Mouse (Mus musculus): ENCODE measurements at regions not wholly inside any gene's neighbourhood (a gene's known extent, or its start where the extent isn't known, plus 50 kb on each side); places are given as distances from the start of the nearest gene placed in this dataset.

- in situ Hi-C loops (cut with MboI; ENCODE audit: low pct_unique_long_range_greater_than_20kb), result no loop called here
- peaks cover 3% of the 10 kb centered on the region for H3K27me3 ChIP-seq
- TF ChIP-seq CTCF (IDR thresholded peaks at IDR 0.05), result no peak
- DNase-seq (ENCODE audit: low read depth, low spot score), result no peak
- CTCF ChIA-PET, result no interaction called here
- POLR2A ChIA-PET, result no interaction called here
- no peak for ATAC-seq
Measured at GRCm38 (mm10) chr12:7739352-7739994, 238.0 kb upstream of the Apob start.

DNA sequence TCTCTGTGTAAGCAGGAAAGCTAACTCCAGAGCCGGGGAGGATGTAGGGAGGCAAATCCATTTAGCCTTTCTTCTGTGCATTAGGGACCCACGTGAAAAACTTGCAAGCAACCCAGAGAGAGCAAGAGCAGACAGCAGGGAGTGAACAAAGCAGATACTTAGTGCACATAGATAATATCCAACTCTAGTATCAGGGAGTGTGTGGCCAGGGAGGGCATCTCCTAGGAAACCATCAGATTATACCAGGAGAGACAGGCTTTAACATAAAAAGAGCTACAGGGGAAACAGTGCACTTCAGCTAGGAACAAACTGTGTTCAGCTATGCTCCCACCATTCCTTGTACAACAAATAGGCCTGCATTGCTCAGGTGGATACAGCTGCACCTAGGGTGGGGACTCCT lies 230.7 kb upstream of the Apob start:
- TF ChIP-seq CTCF (IDR thresholded peaks at IDR 0.05), result no peak
- peaks cover 3% of the 10 kb centered on the region for H3K27me3 ChIP-seq
- no peak for DNase-seq (ENCODE audit: low read depth, low spot score)
- ChIA-PET CTCF (no interaction called here), POLR2A (no interaction called here)
- no peak for ATAC-seq
- in situ Hi-C loops (cut with MboI; ENCODE audit: low pct_unique_long_range_greater_than_20kb), result no loop called here

DNA sequence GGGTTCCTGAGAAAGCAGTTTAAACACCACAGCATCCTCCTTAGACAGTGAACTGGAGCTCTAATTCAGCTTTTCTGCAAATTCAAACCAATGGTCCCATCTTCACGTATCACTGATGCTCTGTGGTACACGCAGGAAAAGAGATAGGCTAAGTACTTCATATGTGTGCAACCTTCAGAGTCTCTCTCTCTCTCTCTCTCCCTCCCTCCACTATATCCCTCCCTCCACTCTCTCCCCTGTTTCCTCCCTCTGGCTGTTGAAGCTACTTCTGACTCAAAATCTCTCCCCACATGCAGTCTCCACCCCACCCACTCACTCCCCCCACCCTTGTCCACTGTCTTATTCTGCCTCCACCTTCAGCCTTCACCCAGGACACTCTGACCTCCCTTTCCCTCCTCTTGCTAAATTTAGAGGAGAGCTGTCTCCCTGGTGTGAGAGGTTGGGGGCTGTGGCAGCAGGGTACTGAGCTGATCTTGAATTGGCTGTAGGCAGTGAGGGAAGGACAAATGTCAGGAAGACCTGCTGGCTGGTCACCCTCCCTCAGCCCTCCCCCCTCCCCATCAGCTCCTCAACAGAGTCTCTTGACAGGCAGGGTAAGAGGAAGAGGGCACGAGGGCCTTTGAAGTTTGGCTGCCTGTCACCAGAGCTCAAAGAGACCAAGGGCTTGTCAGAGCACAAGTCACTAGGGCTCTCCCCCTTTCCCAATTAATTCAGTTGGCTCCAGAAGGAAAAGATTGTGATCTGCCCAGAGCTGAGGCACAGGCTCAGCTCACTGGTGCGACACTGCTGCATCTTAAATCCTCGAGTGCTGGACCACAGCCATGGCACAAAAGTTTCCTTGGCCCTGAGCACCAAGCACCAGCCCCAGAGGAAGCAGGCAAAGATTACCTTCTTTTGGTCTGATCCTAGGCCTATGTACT lies 227.9 kb upstream of the Apob start:
- H3K27me3 ChIP-seq, result peaks cover 3% of the 10 kb centered on the region
- TF ChIP-seq CTCF (IDR thresholded peaks at IDR 0.05), result no peak
- ChIA-PET CTCF (no interaction called here), POLR2A (no interaction called here)
- in situ Hi-C loops (cut with MboI; ENCODE audit: low pct_unique_long_range_greater_than_20kb), result no loop called here
- ATAC-seq, result no peak
- no peak for DNase-seq (ENCODE audit: low read depth, low spot score)

GRCm38 (mm10) chr12:7754861-7755260 lies 222.6 kb upstream of the Apob start:
- CTCF ChIA-PET, result interaction anchor here (1.5 kb wide), 1 partner anchor 23 kb away, joined by 4 read pairs; no protein-coding TSS in a partner anchor

DNA sequence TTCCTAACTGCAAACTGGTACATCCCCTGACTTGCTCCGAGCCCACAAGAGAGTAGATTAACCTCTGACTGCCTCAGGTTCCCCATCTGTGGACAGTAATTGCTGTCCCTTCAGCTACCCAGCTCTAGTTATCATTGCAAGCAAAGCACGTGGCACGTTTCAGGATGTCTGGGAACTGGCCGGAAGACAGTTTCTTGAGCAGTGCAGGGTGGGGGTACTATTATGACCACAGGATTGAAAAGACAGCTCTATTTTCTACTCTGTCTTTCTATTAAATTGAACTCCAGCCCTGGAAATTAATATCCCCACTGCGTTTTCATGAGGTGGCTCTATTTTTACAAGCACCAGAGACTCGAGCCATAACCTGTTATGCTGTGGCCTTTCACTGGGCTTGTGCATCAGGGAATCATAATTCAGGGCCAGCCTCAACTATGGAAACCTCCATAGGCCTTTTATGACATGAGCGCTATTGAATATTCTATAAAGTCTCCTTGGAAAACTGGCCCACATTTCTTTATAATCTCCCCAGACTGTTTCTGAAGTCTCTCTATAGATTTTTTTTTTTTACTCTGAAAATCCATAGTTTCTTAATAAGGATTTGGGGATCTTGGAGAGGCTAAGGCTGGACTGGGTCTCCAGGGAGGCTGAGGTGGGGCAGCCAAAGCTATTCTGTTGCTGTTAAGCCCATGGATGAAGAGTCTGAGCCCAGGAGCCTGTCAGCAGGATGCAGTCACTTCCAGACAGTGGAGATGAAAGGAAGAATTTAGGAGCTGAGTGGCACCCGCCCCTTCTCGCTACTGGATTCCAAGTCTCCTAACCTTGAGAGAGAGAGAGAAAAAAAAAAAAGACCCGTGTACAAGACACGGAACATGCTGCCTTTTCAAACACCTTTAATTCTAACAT lies 212.4 kb upstream of the Apob start:
- ChIA-PET POLR2A (interaction anchor here (0.6 kb wide), 1 partner anchor 12 kb away, joined by 3 read pairs; no protein-coding TSS in a partner anchor), CTCF (no interaction called here)
- ATAC-seq (no peak), DNase-seq (ENCODE audit: low read depth, low spot score) (no peak)
- no peak for TF ChIP-seq CTCF (IDR thresholded peaks at IDR 0.05)
- peaks cover 16% of the 10 kb centered on the region for H3K27me3 ChIP-seq
- in situ Hi-C loops (cut with MboI; ENCODE audit: low pct_unique_long_range_greater_than_20kb), result no loop called here

More at GRCm38 (mm10) chr12:7754861-7755260, 222.6 kb upstream of the Apob start:
- no peak for DNase-seq (ENCODE audit: low read depth, low spot score)
- POLR2A ChIA-PET, result no interaction called here
- no peaks in the 10 kb centered on the region for H3K27me3 ChIP-seq
- TF ChIP-seq CTCF (IDR thresholded peaks at IDR 0.05), result no peak
- ATAC-seq, result no peak
- in situ Hi-C loops (cut with MboI; ENCODE audit: low pct_unique_long_range_greater_than_20kb), result no loop called here

DNA sequence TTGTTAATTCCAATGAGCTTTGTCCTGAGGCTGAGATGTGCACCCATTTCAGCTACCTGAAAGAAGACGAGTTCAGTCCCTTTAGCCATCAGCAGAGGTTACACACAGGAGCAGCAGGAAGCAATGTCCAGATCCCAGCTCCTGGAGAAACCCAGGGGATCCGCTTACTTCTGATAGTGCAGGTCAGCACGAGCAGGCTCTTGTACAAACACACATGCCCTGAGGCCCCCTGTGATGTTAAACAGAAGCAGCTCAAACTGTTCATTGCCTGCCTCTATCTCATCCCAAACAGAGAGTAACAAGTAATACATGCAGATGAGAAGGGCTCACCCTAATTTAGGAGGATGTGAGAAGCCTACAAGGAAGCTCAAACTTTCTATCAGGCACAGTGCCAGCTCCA lies 203.3 kb upstream of the Apob start:
- ChIA-PET POLR2A (no interaction called here), CTCF (no interaction called here)
- no peak for TF ChIP-seq CTCF (IDR thresholded peaks at IDR 0.05)
- ATAC-seq (no peak), DNase-seq (ENCODE audit: low read depth, low spot score) (no peak)
- in situ Hi-C loops (cut with MboI; ENCODE audit: low pct_unique_long_range_greater_than_20kb), result no loop called here
- peaks cover 8% of the 10 kb centered on the region for H3K27me3 ChIP-seq

DNA sequence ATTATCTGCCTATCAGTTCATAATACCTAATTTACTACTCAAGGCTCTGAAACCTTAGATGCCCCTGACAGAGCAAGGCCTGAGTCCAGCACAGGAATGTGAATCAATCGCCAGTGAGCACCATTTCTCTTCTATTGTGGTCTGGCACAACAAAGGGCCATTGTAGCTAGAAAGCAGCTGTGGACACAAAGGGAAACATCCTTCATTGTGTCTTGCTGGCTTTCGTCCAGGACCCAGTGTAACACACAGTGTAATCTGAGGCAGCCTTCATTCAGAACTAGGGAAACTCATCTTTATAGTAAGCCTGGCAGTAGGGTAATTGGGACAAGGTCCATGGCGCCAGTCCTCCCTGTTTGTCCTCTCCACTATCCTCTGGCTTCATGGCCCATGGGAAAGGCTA lies 201.1 kb upstream of the Apob start:
- no peak for TF ChIP-seq CTCF (IDR thresholded peaks at IDR 0.05)
- ChIA-PET POLR2A (no interaction called here), CTCF (interaction anchor here (1.4 kb wide), 1 partner anchor 23 kb away, joined by 3 read pairs; no protein-coding TSS in a partner anchor)
- H3K27me3 ChIP-seq, result peaks cover 7% of the 10 kb centered on the region
- DNase-seq (ENCODE audit: low read depth, low spot score), result no peak
- no peak for ATAC-seq
- in situ Hi-C loops (cut with MboI; ENCODE audit: low pct_unique_long_range_greater_than_20kb), result no loop called here

DNA sequence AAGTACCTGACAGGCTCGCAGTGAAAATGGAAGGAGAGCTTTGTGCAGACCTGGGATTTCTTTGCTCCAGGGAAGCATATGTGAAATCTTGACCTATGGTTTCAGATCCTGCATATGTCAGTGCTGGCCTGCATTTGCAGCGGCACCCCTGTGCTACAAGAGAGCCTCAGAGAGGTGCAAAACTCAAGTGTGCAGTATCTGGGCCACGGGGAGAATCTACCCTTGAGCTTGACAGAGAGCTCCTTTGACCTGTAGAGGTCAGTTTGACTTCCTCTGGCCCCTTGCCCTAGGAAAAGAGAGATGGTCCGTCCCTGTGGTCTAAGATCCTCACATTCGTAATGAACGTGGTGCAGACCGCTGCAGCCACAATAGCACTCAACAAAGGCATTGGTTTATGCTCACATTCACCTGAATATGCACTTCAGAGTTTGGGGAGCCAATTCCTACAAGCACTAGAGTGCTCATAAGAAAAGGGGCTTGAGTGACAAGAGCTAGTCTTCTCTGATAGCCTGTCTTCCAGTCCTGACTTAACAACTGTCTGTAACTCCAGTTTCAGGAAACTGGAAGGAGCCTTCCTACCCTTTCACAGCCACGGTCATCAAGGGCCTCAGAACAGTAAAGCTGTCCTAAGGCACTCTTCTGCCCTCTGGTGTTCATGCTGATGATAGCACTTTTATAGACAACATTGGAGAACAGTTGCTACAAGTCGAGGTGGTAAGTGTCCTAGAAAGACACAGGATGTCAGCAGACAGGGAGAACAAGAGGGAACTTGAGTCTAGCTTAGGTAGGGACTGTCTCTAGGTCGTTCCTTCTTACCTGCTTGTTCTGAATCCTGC lies 200.0 kb upstream of the Apob start:
- peaks cover 4% of the 10 kb centered on the region for H3K27me3 ChIP-seq
- DNase-seq (ENCODE audit: low read depth, low spot score), result peak; percentile 10
- in situ Hi-C loops (cut with MboI; ENCODE audit: low pct_unique_long_range_greater_than_20kb), result no loop called here
- POLR2A ChIA-PET, result interaction anchor here (0.6 kb wide), 1 partner anchor 12 kb away, joined by 3 read pairs; no protein-coding TSS in a partner anchor
- peak; percentile 76 for ATAC-seq
- CTCF ChIA-PET, result interaction anchor here (1.0 to 1.7 kb wide), 4 partner anchors 23 to 194 kb away, joined by 3 to 4 read pairs (median 4); no protein-coding TSS in a partner anchor
- peak; percentile 75 for TF ChIP-seq CTCF (IDR thresholded peaks at IDR 0.05)

- DNase-seq (ENCODE audit: low read depth, low spot score) (no peak), ATAC-seq (no peak)
- ChIA-PET CTCF (interaction anchor here (1.0 to 1.7 kb wide), 3 partner anchors 23 to 193 kb away, joined by 3 to 4 read pairs (median 4); no protein-coding TSS in a partner anchor), POLR2A (no interaction called here)
- peak; percentile 40 for TF ChIP-seq CTCF (IDR thresholded peaks at IDR 0.05)
- H3K27me3 ChIP-seq, result peaks cover 4% of the 10 kb centered on the region
- in situ Hi-C loops (cut with MboI; ENCODE audit: low pct_unique_long_range_greater_than_20kb), result no loop called here
Measured at GRCm38 (mm10) chr12:7778056-7778440, 199.4 kb upstream of the Apob start.

Data from Patski (cell line).